Mouse (Mus musculus): Measurements from ENCODE around the gene St3gal2.
"Not testable (repeated sequence)": the region's sequence is repeated elsewhere in the genome, so short reads cannot be mapped to it uniquely, and the experiment has no call there.

Gene St3gal2

GRCm38 (mm10) chr8:110911576-110912570, 7.8 kb upstream of the St3gal2 start:
- in situ Hi-C loops (cut with MboI, MseI): no loop called here

GRCm38 (mm10) chr8:110917415-110917814, 2.3 kb upstream of the St3gal2 start:
- in situ Hi-C loops (cut with MboI, MseI): no loop called here

GRCm38 (mm10) chr8:110918027-110918426, 1.7 kb upstream of the St3gal2 start:
- in situ Hi-C loops (cut with MboI, MseI): no loop called here

- in situ Hi-C loops (cut with MboI, MseI): no loop called here
Measured at GRCm38 (mm10) chr8:110918460-110918859, 1.3 kb upstream of the St3gal2 start.

- in situ Hi-C loops (cut with MboI, MseI): loop anchor here (5.0 kb wide), 1 partner anchor 37 kb away; no protein-coding TSS in a partner anchor
Measured at GRCm38 (mm10) chr8:110920032-110920772, 480 bp downstream of the St3gal2 start.

GRCm38 (mm10) chr8:110920773-110921277, 1.1 kb downstream of the St3gal2 start:
- in situ Hi-C loops (cut with MboI, MseI): loop anchor here (5.0 kb wide), 1 partner anchor 36 kb away; no protein-coding TSS in a partner anchor

GRCm38 (mm10) chr8:110921492-110922230, 1.9 kb downstream of the St3gal2 start:
- in situ Hi-C loops (cut with MboI, MseI): loop anchor here (5.0 kb wide), 1 partner anchor 36 kb away; no protein-coding TSS in a partner anchor

GRCm38 (mm10) chr8:110925691-110926140, 6.0 kb downstream of the St3gal2 start:
- in situ Hi-C loops (cut with MboI, MseI): no loop called here

GRCm38 (mm10) chr8:110926690-110927089, 7.0 kb downstream of the St3gal2 start:
- in situ Hi-C loops (cut with MboI, MseI): no loop called here

- in situ Hi-C loops (cut with MboI, MseI): no loop called here
Measured at GRCm38 (mm10) chr8:110928435-110928834, 8.7 kb downstream of the St3gal2 start.

GRCm38 (mm10) chr8:110929066-110929465, 9.3 kb downstream of the St3gal2 start:
- in situ Hi-C loops (cut with MboI, MseI): no loop called here

GRCm38 (mm10) chr8:110929672-110930071, 9.9 kb downstream of the St3gal2 start:
- in situ Hi-C loops (cut with MboI, MseI): not testable (repeated sequence)

GRCm38 (mm10) chr8:110931176-110931939, 11.6 kb downstream of the St3gal2 start:
- in situ Hi-C loops (cut with MboI, MseI): no loop called here

GRCm38 (mm10) chr8:110932444-110932843, 12.7 kb downstream of the St3gal2 start:
- in situ Hi-C loops (cut with MboI, MseI): no loop called here

- in situ Hi-C loops (cut with MboI, MseI): no loop called here
Measured at GRCm38 (mm10) chr8:110933272-110933671, 13.6 kb downstream of the St3gal2 start.

- in situ Hi-C loops (cut with MboI, MseI): no loop called here
Measured at GRCm38 (mm10) chr8:110936217-110936616, 16.5 kb downstream of the St3gal2 start.

GRCm38 (mm10) chr8:110938882-110939589, 19.3 kb downstream of the St3gal2 start:
- in situ Hi-C loops (cut with MboI, MseI): no loop called here

GRCm38 (mm10) chr8:110940682-110941452, 21.1 kb downstream of the St3gal2 start:
- in situ Hi-C loops (cut with MboI, MseI): no loop called here

- in situ Hi-C loops (cut with MboI, MseI): no loop called here
Measured at GRCm38 (mm10) chr8:110941453-110941948, 21.8 kb downstream of the St3gal2 start.
